Mouse (Mus musculus): Measurements from ENCODE around the gene Ccdc190. TPM values are rescaled to one million over a fixed set of nuclear protein-coding genes. Genes with fewer than 3 reads are reported as not detected.

Ccdc190 gene
- total and polyA plus RNA-seq, 3 experiments: not detected

DNA sequence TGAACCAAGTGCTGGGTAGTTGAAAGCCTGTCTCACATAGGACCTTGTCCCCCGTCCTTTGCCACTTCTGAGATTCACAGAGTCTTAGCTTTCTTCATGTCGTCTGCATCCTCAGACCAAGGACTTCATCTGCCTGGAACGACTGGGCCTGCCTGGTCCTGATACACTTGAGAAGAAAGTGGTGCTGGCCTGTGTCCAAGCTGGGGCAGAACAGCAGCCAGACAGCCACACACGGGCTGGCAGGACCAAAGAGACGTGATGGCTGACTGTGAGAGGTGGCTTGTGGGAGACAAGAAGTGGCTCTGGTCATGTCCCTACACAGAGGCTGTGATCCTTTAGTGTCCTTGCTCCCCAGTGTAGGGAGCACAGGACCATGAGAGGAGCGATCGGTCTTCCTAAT, 17.7 kb upstream of the Ccdc190 start:
- H3K4me3 ChIP-seq (replicated peaks in 1 of 3; ENCODE audit: low read depth in 2 of 3, low read length in 2 of 3, poor library complexity in 1 of 3): no peak overlapping the region
- H3K79me2 ChIP-seq (replicated peaks; ENCODE audit: control insufficient read depth, extremely low read depth, insufficient read depth, poor library complexity, severe bottlenecking): no peaks in the 10 kb centered on the region
- H3K4me2 ChIP-seq (ENCODE audit: insufficient read depth, low read depth, poor library complexity, severe bottlenecking): no peak overlapping the region
- H3K36me3 ChIP-seq (replicated peaks in 1 of 2; ENCODE audit: control insufficient read depth in 1 of 2, insufficient read depth in 1 of 2, low read length in 1 of 2): no peaks in the 10 kb centered on the region
- H3K9ac ChIP-seq (ENCODE audit: insufficient read depth, low read depth): no peak overlapping the region
- dilution Hi-C loops (cut with MboI; ENCODE audit: extremely low pct_ligation_motif_present, extremely low pct_unique_long_range_greater_than_20kb, low sequenced_read_pairs): no loop called here
- no peaks in the 10 kb centered on the region for H3K9me3 ChIP-seq (replicated peaks; ENCODE audit: low read length)
- H3K4me1 ChIP-seq (ENCODE audit: control insufficient read depth in 1 of 2, insufficient read depth in 2 of 2): peaks cover 0 to 2% of the 10 kb centered on the region in 2 experiments; a peak in 1 of 4 replicates
- TF ChIP-seq USF1 (IDR thresholded peaks at IDR 0.05; ENCODE audit: low read depth, low read length): no peak
- no peak for TF ChIP-seq UBTF (IDR thresholded peaks at IDR 0.05; ENCODE audit: low read depth, low read length)
- TF ChIP-seq MXI1 (IDR thresholded peaks at IDR 0.05; ENCODE audit: low read depth, low read length): no peak
- TF ChIP-seq ZKSCAN1 (IDR thresholded peaks at IDR 0.05; ENCODE audit: borderline replicate concordance, low read depth, low read length): no peak
- TF ChIP-seq PAX5 (IDR thresholded peaks at IDR 0.05; ENCODE audit: low read length): no peak
- DNase-seq (ENCODE audit: extremely low read depth): no peak
- H3K27me3 ChIP-seq (replicated peaks): peaks cover 20% of the 10 kb centered on the region
- in situ Hi-C loops (cut with MboI; ENCODE audit: low pct_ligation_motif_present, low pct_unique_long_range_greater_than_20kb, low sequenced_read_pairs): no loop called here
- H3K27ac ChIP-seq (ENCODE audit: insufficient read depth, low read depth): no peak overlapping the region

DNA sequence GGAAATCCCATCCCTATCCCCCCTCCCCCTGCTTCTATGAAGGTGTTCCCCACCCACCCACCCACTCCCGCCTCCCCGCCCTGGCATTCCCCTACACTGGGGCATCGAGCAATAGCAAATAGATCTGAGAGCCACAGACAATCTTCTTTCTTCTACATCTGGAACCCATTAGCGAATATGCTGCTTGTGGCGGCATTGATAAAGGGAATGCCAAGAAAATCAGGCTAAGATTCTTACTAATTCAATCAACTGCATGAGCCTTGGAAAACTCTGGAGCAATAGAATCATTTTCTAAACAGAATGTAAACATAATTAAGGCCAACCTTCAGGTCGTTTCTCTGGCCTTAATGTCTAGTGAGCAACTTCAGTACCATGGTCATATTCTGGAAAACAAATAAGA, 16.9 kb upstream of the Ccdc190 start:
- dilution Hi-C loops (cut with MboI; ENCODE audit: extremely low pct_ligation_motif_present, extremely low pct_unique_long_range_greater_than_20kb, low sequenced_read_pairs): no loop called here

DNA sequence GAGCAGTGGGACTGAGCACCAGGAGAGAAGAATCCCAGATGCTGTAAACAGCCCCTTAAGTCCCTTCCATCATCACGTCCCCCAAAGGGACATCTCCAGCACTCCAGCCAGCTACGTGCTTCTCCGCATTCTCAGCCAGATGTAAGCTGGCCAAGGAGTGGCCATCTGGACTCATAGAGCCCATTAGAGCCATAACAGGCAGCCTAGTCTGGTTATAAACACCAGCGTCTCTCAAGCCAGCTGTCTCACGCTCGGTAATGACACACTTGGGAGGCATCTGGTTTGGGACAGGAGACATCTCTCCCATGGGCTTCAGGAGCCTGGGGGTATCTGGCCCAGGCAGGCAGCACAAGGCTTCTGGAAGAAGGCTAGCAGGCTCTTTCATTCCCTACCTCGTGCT, 11.8 kb upstream of the Ccdc190 start:
- Histone ChIP-seq H3K4me1 (ENCODE audit: control insufficient read depth in 1 of 2, insufficient read depth in 2 of 2) (peaks cover 2 to 3% of the 10 kb centered on the region in 2 experiments; a peak in 3 of 4 replicates), H3K36me3 (replicated peaks in 1 of 2; ENCODE audit: control insufficient read depth in 1 of 2, insufficient read depth in 1 of 2, low read length in 1 of 2) (no peaks in the 10 kb centered on the region), H3K27ac (ENCODE audit: insufficient read depth, low read depth) (no peak overlapping the region), H3K9ac (ENCODE audit: insufficient read depth, low read depth) (no peak overlapping the region), H3K27me3 (replicated peaks) (peaks cover 43% of the 10 kb centered on the region), H3K4me2 (ENCODE audit: insufficient read depth, low read depth, poor library complexity, severe bottlenecking) (no peak overlapping the region), H3K79me2 (replicated peaks; ENCODE audit: control insufficient read depth, extremely low read depth, insufficient read depth, poor library complexity, severe bottlenecking) (no peaks in the 10 kb centered on the region), H3K9me3 (replicated peaks; ENCODE audit: low read length) (peaks cover 2% of the 10 kb centered on the region), H3K4me3 (replicated peaks in 1 of 3; ENCODE audit: low read depth in 2 of 3, low read length in 2 of 3, poor library complexity in 1 of 3) (no peak overlapping the region)
- in situ Hi-C loops (cut with MboI; ENCODE audit: low pct_ligation_motif_present, low pct_unique_long_range_greater_than_20kb, low sequenced_read_pairs) (no loop called here), dilution Hi-C loops (cut with MboI; ENCODE audit: extremely low pct_ligation_motif_present, extremely low pct_unique_long_range_greater_than_20kb, low sequenced_read_pairs) (no loop called here)
- no peak for TF ChIP-seq MEF2A (IDR thresholded peaks at IDR 0.05; ENCODE audit: borderline replicate concordance, low read depth, low read length)
- TF ChIP-seq ELF1 (IDR thresholded peaks at IDR 0.05; ENCODE audit: low read depth, low read length): no peak
- TF ChIP-seq CHD2 (IDR thresholded peaks at IDR 0.05; ENCODE audit: low read length): no peak
- no peak for TF ChIP-seq ZNF384 (IDR thresholded peaks at IDR 0.05; ENCODE audit: low read depth, low read length)
- TF ChIP-seq POLR2AphosphoS2 (IDR thresholded peaks at IDR 0.05; ENCODE audit: low read depth, low read length): no peak
- TF ChIP-seq SMC3 (IDR thresholded peaks at IDR 0.05; ENCODE audit: low read depth, low read length): no peak
- TF ChIP-seq CTCF (conservative IDR thresholded peaks at IDR 0.05 in 1 of 2, IDR thresholded peaks at IDR 0.05 in 1 of 2; ENCODE audit: low read depth in 2 of 2, low read length in 2 of 2): no peak
- no peak for TF ChIP-seq JUN (IDR thresholded peaks at IDR 0.05; ENCODE audit: insufficient read depth, low read depth, low read length)
- TF ChIP-seq ZMIZ1 (IDR thresholded peaks at IDR 0.05; ENCODE audit: low read depth, low read length): no peak
- TF ChIP-seq TBP (conservative IDR thresholded peaks at IDR 0.05; ENCODE audit: low read depth, low read length): no peak
- no peak for TF ChIP-seq MAX (IDR thresholded peaks at IDR 0.05; ENCODE audit: low read length)
- TF ChIP-seq ZKSCAN1 (IDR thresholded peaks at IDR 0.05; ENCODE audit: borderline replicate concordance, low read depth, low read length): no peak
- no peak for TF ChIP-seq RAD21 (IDR thresholded peaks at IDR 0.05; ENCODE audit: low read depth, low read length)
- TF ChIP-seq NRF1 (IDR thresholded peaks at IDR 0.05; ENCODE audit: low read depth, low read length): no peak
- no peak for TF ChIP-seq GABPA (IDR thresholded peaks at IDR 0.05; ENCODE audit: insufficient replicate concordance, low read depth, low read length)
- no peak for TF ChIP-seq MAZ (IDR thresholded peaks at IDR 0.05; ENCODE audit: low read depth, low read length)
- TF ChIP-seq SIN3A (IDR thresholded peaks at IDR 0.05; ENCODE audit: low read length): no peak
- TF ChIP-seq PAX5 (IDR thresholded peaks at IDR 0.05; ENCODE audit: low read length): no peak
- no peak for TF ChIP-seq NELFE (IDR thresholded peaks at IDR 0.05; ENCODE audit: low read depth, low read length)
- no peak for DNase-seq (ENCODE audit: extremely low read depth)

More for the DNA sequence above, 16.9 kb upstream of the Ccdc190 start:
- Histone ChIP-seq H3K27me3 (replicated peaks) (peaks cover 20% of the 10 kb centered on the region), H3K4me2 (ENCODE audit: insufficient read depth, low read depth, poor library complexity, severe bottlenecking) (no peak overlapping the region), H3K36me3 (replicated peaks in 1 of 2; ENCODE audit: control insufficient read depth in 1 of 2, insufficient read depth in 1 of 2, low read length in 1 of 2) (no peaks in the 10 kb centered on the region), H3K9ac (ENCODE audit: insufficient read depth, low read depth) (no peak overlapping the region), H3K9me3 (replicated peaks; ENCODE audit: low read length) (no peaks in the 10 kb centered on the region), H3K79me2 (replicated peaks; ENCODE audit: control insufficient read depth, extremely low read depth, insufficient read depth, poor library complexity, severe bottlenecking) (no peaks in the 10 kb centered on the region), H3K4me1 (ENCODE audit: control insufficient read depth in 1 of 2, insufficient read depth in 2 of 2) (peaks cover 0 to 2% of the 10 kb centered on the region in 2 experiments; a peak in 1 of 4 replicates), H3K4me3 (replicated peaks in 1 of 3; ENCODE audit: low read depth in 2 of 3, low read length in 2 of 3, poor library complexity in 1 of 3) (no peak overlapping the region), H3K27ac (ENCODE audit: insufficient read depth, low read depth) (no peak overlapping the region)
- no peak for TF ChIP-seq KAT2A (IDR thresholded peaks at IDR 0.05; ENCODE audit: insufficient replicate concordance, low read length)
- no peak for TF ChIP-seq PAX5 (IDR thresholded peaks at IDR 0.05; ENCODE audit: low read length)
- TF ChIP-seq IRF4 (IDR thresholded peaks at IDR 0.05; ENCODE audit: low read depth, low read length): no peak
- no peak for TF ChIP-seq USF2 (conservative IDR thresholded peaks at IDR 0.05; ENCODE audit: low read depth, low read length)
- TF ChIP-seq SIN3A (IDR thresholded peaks at IDR 0.05; ENCODE audit: low read length): no peak
- TF ChIP-seq POLR2A (IDR thresholded peaks at IDR 0.05; ENCODE audit: low read depth, low read length): no peak
- no peak for TF ChIP-seq BHLHE40 (IDR thresholded peaks at IDR 0.05; ENCODE audit: low read depth, low read length)
- TF ChIP-seq CHD2 (IDR thresholded peaks at IDR 0.05; ENCODE audit: low read length): no peak
- TF ChIP-seq ZMIZ1 (IDR thresholded peaks at IDR 0.05; ENCODE audit: low read depth, low read length): no peak
- TF ChIP-seq ELF1 (IDR thresholded peaks at IDR 0.05; ENCODE audit: low read depth, low read length): no peak
- TF ChIP-seq MEF2A (IDR thresholded peaks at IDR 0.05; ENCODE audit: borderline replicate concordance, low read depth, low read length): no peak
- TF ChIP-seq SMC3 (IDR thresholded peaks at IDR 0.05; ENCODE audit: low read depth, low read length): no peak
- no peak for TF ChIP-seq GABPA (IDR thresholded peaks at IDR 0.05; ENCODE audit: insufficient replicate concordance, low read depth, low read length)
- TF ChIP-seq NELFE (IDR thresholded peaks at IDR 0.05; ENCODE audit: low read depth, low read length): no peak
- in situ Hi-C loops (cut with MboI; ENCODE audit: low pct_ligation_motif_present, low pct_unique_long_range_greater_than_20kb, low sequenced_read_pairs): no loop called here
- no peak for DNase-seq (ENCODE audit: extremely low read depth)

All from CH12.LX (cell line).